Mouse (Mus musculus) macrophage (primary cell): Measurements from ENCODE around the gene Stk24. TPM values are rescaled to one million over a fixed set of nuclear protein-coding genes. Genes with fewer than 3 reads are reported as not detected.

Experiments
- H3K27ac ChIP-seq: fragments of 350-480 bp; formaldehyde crosslinking; 2 replicates; pipeline ENCODE4 v1.9.0; 2021
- H3K36me3 ChIP-seq: fragments of 350-480 bp; formaldehyde crosslinking; 2 replicates; pipeline ENCODE4 v1.9.0; 2021; ENCODE audit errors: inconsistent target
- H3K4me3 ChIP-seq: fragments of 350-480 bp; formaldehyde crosslinking; 2 replicates; pipeline ENCODE4 v1.9.0; 2021; ENCODE audit errors: inconsistent target
- H3K79me2 ChIP-seq: fragments of 350-480 bp; formaldehyde crosslinking; 2 replicates; pipeline ENCODE4 v1.9.0; 2021; ENCODE audit errors: inconsistent target
- WGBS: methylation state at CpG from one replicate; pipeline ENCODE4 v1.1.7; 2026; ENCODE audit warnings: inconsistent platforms; ENCODE audit not compliant: missing documents; 5-methylcytosine and 5-hydroxymethylcytosine counted together
- polyA plus RNA-seq: library from polyadenylated mRNA; stranded (reverse); fragments of 250-400 nt; gene quantifications from 3 replicates; pipeline ENCODE4 v1.2.4, GENCODE M21; 2018; ENCODE audit warnings: inconsistent platforms

Stk24 gene
- polyA plus RNA-seq, 1 experiment from 2014 or later: 88.8 TPM

- Histone ChIP-seq H3K27ac (no peak overlapping the region), H3K79me2 (peaks cover 98% of the 10 kb centered on the region), H3K4me3 (no peak overlapping the region), H3K36me3 (no peaks in the 10 kb centered on the region)
- 51% methylated on average over 5 of the region's 5 CpGs for WGBS
These were observed 10.4 kb downstream of the Stk24 start for GRCm38 (mm10) chr14:121369385-121369784.

DNA sequence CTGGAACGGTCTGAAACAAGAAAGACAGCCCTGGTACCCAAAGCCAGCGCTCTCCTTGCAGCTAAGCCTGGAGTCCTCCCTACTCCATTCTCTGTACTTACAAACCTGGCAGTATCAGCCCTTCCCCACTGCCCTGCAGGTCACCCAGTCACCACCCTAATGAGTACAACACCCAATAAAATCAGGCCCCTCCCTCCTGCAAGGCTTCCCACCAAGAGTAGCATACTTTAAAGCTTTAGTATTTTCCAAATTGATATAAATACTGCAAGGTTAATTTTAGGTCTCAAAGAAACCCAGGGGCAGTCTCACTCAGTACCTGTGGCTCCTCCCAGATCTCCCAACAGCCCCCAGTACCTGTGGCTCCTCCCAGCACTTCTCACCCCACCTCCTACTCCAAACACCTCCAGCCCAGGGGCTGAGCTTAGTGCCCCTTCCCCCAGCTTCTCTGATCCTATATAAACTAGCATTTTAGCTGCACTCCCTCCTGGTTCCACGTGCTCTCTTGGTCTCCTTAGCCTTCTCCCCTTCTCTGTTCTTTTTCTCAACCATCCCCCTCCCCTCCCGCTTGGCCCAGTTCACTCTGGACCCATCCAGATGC lies 11.6 kb downstream of the Stk24 start:
- no peaks in the 10 kb centered on the region for H3K36me3 ChIP-seq
- no peak overlapping the region for H3K27ac ChIP-seq
- 81% methylated on average over 4 of the region's 4 CpGs for WGBS
- peaks cover 98% of the 10 kb centered on the region for H3K79me2 ChIP-seq
- H3K4me3 ChIP-seq: no peak overlapping the region

GRCm38 (mm10) chr14:121365991-121366728 lies 13.7 kb downstream of the Stk24 start:
- Histone ChIP-seq H3K36me3 (no peaks in the 10 kb centered on the region), H3K4me3 (no peak overlapping the region), H3K79me2 (peaks cover 100% of the 10 kb centered on the region), H3K27ac (peak overlapping the region; percentile 21; the same call in 1 of the 2 replicates)
- 10% methylated on average over 17 of the region's 17 CpGs for WGBS

GRCm38 (mm10) chr14:121365390-121365789 lies 14.4 kb downstream of the Stk24 start:
- 53% methylated on average over 6 of the region's 7 CpGs for WGBS
- Histone ChIP-seq H3K27ac (no peak overlapping the region; the same call in 1 of the 2 replicates), H3K79me2 (peaks cover 100% of the 10 kb centered on the region), H3K36me3 (no peaks in the 10 kb centered on the region), H3K4me3 (no peak overlapping the region)

GRCm38 (mm10) chr14:121364282-121364681 lies 15.5 kb downstream of the Stk24 start:
- H3K79me2 ChIP-seq: peaks cover 100% of the 10 kb centered on the region
- 96% methylated on average over 7 of the region's 7 CpGs for WGBS
- no peak overlapping the region for H3K27ac ChIP-seq
- no peaks in the 10 kb centered on the region for H3K36me3 ChIP-seq
- H3K4me3 ChIP-seq: no peak overlapping the region

GRCm38 (mm10) chr14:121361319-121362114 lies 18.3 kb downstream of the Stk24 start:
- Histone ChIP-seq H3K27ac (no peak overlapping the region), H3K79me2 (peaks cover 100% of the 10 kb centered on the region), H3K36me3 (no peaks in the 10 kb centered on the region), H3K4me3 (no peak overlapping the region)
- WGBS: 76% methylated on average over 17 of the region's 17 CpGs

DNA sequence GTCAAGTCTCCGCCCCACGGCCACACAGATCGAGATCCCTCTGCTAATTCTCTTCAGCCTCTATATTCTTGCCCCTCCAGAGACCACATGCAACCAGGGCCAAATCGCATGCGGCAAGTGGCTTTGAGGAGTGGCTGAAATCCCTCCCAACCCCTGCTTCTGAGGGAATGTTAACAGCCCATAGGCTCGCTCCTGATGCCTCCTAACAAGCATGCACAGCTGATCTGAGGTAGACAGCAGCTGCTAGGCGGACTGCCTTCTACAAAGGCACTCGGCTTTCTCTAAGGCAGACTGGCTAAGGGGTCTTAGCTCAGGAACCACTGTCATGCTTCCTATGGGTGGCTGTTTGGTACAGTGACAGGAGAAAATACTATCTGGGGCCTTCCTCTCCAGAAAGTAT lies 20.0 kb downstream of the Stk24 start:
- H3K36me3 ChIP-seq: no peaks in the 10 kb centered on the region
- no peak overlapping the region for H3K4me3 ChIP-seq
- peaks cover 100% of the 10 kb centered on the region for H3K79me2 ChIP-seq
- 90% methylated on average over 8 of the region's 8 CpGs for WGBS
- H3K27ac ChIP-seq: no peak overlapping the region

DNA sequence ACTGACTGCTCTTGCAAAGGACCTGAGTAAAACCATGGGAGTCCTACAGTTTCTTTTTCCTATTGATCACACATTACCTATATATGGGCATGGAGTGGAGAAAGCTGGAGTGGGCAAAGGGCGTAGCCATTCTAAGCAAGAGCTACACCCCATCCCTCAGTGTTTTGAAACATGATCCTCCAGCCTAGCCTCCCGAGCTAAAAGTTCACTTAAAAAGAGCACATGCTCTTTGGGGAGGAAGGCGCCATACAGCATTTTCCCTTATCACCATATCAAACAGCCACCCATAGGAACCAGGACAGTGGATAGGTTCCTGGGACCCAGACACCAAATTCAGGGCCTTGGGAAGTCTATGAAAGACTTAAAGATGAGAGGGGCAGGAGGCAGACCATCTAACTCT lies 20.8 kb downstream of the Stk24 start:
- H3K36me3 ChIP-seq: no peaks in the 10 kb centered on the region
- H3K4me3 ChIP-seq: no peak overlapping the region
- 70% methylated on average over 3 of the region's 3 CpGs for WGBS
- peaks cover 100% of the 10 kb centered on the region for H3K79me2 ChIP-seq
- no peak overlapping the region for H3K27ac ChIP-seq

DNA sequence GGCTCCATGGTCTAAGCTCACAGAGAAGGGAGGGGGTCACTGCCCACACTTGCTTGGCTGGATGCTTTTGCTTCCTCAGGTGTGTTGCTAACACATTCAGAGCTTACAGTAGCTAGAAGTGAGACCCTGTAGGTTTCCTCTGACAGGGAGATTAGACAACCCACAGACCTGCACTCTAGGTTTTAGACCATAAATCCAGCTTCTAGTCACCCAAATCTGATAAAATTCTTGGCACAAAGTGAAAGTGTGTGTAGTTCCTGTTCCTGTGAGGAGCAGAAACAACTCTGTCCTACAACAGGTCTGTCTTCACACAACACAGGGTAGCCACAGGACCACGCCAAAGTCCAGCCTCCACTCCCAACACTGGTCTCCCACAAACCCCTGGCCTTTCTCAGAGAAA lies 21.5 kb downstream of the Stk24 start:
- no peaks in the 10 kb centered on the region for H3K36me3 ChIP-seq
- H3K4me3 ChIP-seq: no peak overlapping the region
- 40% methylated on average over 1 of the region's 1 CpGs for WGBS
- H3K27ac ChIP-seq: no peak overlapping the region
- H3K79me2 ChIP-seq: peaks cover 100% of the 10 kb centered on the region

GRCm38 (mm10) chr14:121356336-121356862 lies 23.4 kb downstream of the Stk24 start:
- WGBS: 80% methylated on average over 8 of the region's 8 CpGs
- no peak overlapping the region for H3K4me3 ChIP-seq
- H3K27ac ChIP-seq: no peak overlapping the region
- H3K79me2 ChIP-seq: peaks cover 100% of the 10 kb centered on the region
- no peaks in the 10 kb centered on the region for H3K36me3 ChIP-seq

- H3K79me2 ChIP-seq: peaks cover 100% of the 10 kb centered on the region
- whole genome bisulfite sequencing: 86% methylated on average over 6 of the region's 6 CpGs
- no peak overlapping the region for H3K4me3 ChIP-seq
- no peaks in the 10 kb centered on the region for H3K36me3 ChIP-seq
- no peak overlapping the region for H3K27ac ChIP-seq
These were observed 24.1 kb downstream of the Stk24 start for GRCm38 (mm10) chr14:121355732-121356131.

DNA sequence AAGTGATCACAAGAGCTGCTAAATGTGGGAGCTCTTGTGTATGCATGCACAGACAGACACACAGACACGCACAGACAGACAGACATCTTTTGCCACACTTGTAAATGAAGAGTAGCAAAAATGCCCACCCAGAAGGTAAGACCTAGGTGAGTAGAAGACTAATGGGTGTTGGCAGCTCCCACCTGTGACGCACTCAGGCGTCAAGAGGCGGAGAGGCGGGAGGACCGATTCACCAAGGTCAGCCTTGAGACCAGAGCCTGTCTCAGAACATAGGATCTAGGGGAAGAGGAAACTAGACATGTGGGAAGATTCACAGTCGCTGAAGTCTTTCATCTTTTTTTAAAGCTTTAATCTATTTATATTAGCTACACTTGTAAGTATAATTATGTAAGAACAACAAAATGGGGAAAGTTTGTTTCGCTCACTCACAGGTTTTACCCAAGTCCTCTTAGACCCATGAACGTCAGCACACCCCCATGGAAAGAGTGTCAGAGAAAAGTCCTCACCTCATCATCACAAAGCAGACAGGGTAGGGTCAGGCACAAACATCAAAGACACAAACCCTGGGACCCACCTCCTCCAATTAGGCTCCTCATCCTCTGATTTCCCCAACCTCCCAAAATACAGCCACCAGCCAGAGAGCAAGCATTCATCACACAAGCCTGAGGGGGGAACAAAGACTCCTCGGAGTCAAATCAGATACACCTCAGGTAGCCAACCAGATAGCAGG lies 26.0 kb downstream of the Stk24 start:
- peaks cover 100% of the 10 kb centered on the region for H3K79me2 ChIP-seq
- H3K4me3 ChIP-seq: no peak overlapping the region
- no peaks in the 10 kb centered on the region for H3K36me3 ChIP-seq
- WGBS: 90% methylated on average over 10 of the region's 10 CpGs
- H3K27ac ChIP-seq: no peak overlapping the region

- WGBS: 99% methylated on average over 6 of the region's 6 CpGs
- no peaks in the 10 kb centered on the region for H3K36me3 ChIP-seq
These were observed 27.1 kb downstream of the Stk24 start for GRCm38 (mm10) chr14:121352744-121353143.

GRCm38 (mm10) chr14:121351737-121352136 lies 28.1 kb downstream of the Stk24 start:
- no peaks in the 10 kb centered on the region for H3K36me3 ChIP-seq
- WGBS: 98% methylated on average over 4 of the region's 4 CpGs
- no peak overlapping the region for H3K27ac ChIP-seq
- H3K79me2 ChIP-seq: peaks cover 100% of the 10 kb centered on the region
- no peak overlapping the region for H3K4me3 ChIP-seq

More at GRCm38 (mm10) chr14:121352744-121353143, 27.1 kb downstream of the Stk24 start:
- Histone ChIP-seq H3K79me2 (peaks cover 100% of the 10 kb centered on the region), H3K4me3 (no peak overlapping the region), H3K27ac (no peak overlapping the region)
